Mouse (Mus musculus) embryonic facial prominence, embryonic 10.5 days (tissue): ENCODE measurements around the gene Akap17b. TPM values are rescaled to one million over a fixed set of nuclear protein-coding genes. Genes with fewer than 3 reads are reported as not detected.

ENCODE experiments used
- DNase-seq: peaks from one replicate; pipeline ENCODE4 v3.0.0-alpha.2; 2017; ENCODE audit warnings: low spot score
- H3K27ac ChIP-seq: fragments of 300-500 bp; sonication (generic); replicated peaks from 2 replicates; pipeline ENCODE4 v1.5.1; 2016; ENCODE audit warnings: mild to moderate bottlenecking
- H3K27me3 ChIP-seq: fragments of 300-500 bp; sonication (generic); replicated peaks from 2 replicates; pipeline ENCODE4 v1.6.1; 2016; ENCODE audit warnings: low read depth, mild to moderate bottlenecking; ENCODE audit not compliant: poor library complexity, severe bottlenecking
- H3K36me3 ChIP-seq: fragments of 300-500 bp; sonication (generic); replicated peaks from 2 replicates; pipeline ENCODE4 v1.6.1; 2016; ENCODE audit warnings: mild to moderate bottlenecking, moderate library complexity
- H3K4me1 ChIP-seq: fragments of 300-500 bp; sonication (generic); 2 replicates; pipeline ENCODE4 v1.6.1; 2016
- H3K4me3 ChIP-seq: fragments of 300-500 bp; sonication (generic); 2 replicates; pipeline ENCODE4 v1.5.1; 2016; ENCODE audit warnings: mild to moderate bottlenecking, moderate library complexity
- H3K9me3 ChIP-seq: fragments of 300-500 bp; sonication (generic); 2 replicates; pipeline ENCODE4 v1.6.1; 2016; ENCODE audit warnings: mild to moderate bottlenecking
- WGBS: fragments of 180-500 bp; shearing (Covaris S2); methylation state at CpG from one replicate; pipeline ENCODE4 v1.1.7; 2016; 5-methylcytosine and 5-hydroxymethylcytosine counted together
- polyA plus RNA-seq: library from polyadenylated mRNA; unstranded; fragments of >200 nt; fragmentation: Nextera tagmentation; extraction: Ambion mirVana; gene quantifications from 2 replicates; pipeline ENCODE4 v1.2.1, GENCODE M21; 2016

Gene Akap17b
- 2.7 and 2.9 TPM in 2 replicates for polyA plus RNA-seq

DNA sequence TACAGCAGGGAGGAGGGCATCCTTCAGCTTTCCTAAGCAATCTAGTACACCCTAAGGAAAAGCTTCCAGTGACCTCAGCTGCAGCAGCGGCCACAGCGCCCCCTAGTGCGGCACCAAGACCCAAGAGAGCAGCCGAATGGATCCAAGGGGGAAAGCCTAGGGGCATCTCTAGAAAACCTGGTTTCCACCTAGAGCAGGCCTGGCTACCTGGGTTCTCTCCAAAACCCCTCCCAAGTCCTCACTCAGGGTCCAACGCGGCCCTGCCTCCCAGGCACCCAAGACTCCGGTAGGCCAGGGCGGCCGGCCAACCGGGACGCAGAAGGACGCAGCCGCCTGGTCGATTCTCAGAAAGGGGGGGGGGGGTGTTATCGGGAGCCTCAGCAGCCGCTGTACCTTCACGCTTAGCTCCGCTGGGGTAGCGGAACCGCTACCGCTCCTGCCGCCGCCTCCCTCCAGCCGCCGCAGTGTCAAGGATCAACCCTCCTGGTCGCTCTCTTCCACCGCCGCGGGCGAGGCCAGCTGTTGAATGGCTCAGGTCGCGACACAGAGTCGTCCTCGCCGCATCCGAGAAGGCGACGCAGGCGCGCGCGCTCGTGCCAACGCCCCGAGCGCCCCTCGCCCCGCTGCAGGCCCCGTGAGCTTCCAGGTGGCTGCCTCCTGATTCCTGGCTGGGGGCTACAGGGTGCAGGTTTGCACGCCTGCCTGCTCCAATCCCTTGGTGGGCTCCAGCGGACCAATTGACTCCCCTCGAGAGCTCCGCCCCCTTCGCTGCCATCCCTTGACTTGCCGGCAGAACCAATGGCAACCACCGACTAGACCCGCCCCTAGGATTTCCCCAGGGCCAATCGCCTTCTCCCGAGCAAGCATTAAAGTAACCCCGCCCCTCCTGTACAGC lies at the start of gene Akap17b:
Gene Akap17b, minus strand, starts transcription at position 739 of the 895 bp plus-strand sequence.
- H3K36me3 ChIP-seq: no peaks in the 10 kb centered on the region
- 0 out of 2 replicates have a peak, but pooled peaks cover 5% of the 10 kb centered on the region for H3K9me3 ChIP-seq
- peak within 1 kb of the TSS; percentile 80 for H3K27ac ChIP-seq
- peak within 1 kb of the TSS; percentile 70 for H3K4me3 ChIP-seq
- DNase-seq: peak; percentile 90
- H3K4me1 ChIP-seq: peaks cover 5% of the 10 kb centered on the region; the same call in 1 of the 2 replicates
- 18% methylated on average over 51 of the region's 60 CpGs for WGBS
- no peaks in the 10 kb centered on the region for H3K27me3 ChIP-seq

DNA sequence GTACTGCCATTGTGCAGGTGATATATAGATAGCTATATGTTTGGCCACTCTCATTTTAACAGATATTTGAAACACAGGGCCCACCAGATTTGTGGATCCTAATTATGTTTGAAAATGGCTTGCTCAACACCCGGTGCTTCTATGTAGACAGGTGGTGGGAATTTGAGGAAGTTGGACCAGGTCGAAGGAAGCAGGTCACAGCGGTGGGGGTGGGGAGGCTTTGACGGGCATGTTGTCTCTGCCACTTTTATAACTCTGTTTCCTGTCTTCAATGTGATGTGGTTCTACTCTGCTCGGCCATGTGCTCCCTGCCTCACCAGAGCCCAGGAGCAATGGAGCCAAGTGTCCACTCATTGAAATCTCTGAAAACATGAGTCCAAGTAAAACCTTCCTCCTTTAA lies 46.2 kb upstream of the Akap17b start:
- H3K9me3 ChIP-seq: no peaks in the 10 kb centered on the region
- H3K27ac ChIP-seq: no peak overlapping the region
- no peaks in the 10 kb centered on the region for H3K36me3 ChIP-seq
- H3K4me1 ChIP-seq: no peaks in the 10 kb centered on the region
- H3K4me3 ChIP-seq: no peak overlapping the region
- WGBS: 87% methylated on average over 5 of the region's 5 CpGs
- no peak for DNase-seq
- H3K27me3 ChIP-seq: no peaks in the 10 kb centered on the region

DNA sequence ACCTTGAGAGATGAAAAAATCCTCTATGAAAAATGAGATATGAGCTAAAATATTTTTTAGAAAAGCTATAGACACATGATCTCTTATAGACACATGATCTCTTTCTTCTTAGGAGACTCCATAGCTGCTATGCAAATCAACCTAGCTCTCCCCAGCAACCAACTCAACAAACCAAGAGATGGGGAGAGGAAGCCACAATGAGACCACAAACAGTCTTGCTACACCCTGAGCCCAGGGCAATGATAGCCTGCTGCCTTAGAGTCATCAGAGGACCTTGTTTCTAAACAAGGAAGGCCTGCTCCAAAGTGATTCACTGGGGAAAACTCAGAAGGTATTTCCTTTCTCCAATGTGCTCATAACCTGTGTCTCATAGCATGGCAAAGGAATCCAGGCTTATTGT lies 44.5 kb upstream of the Akap17b start:
- Histone ChIP-seq H3K27ac (no peak overlapping the region), H3K27me3 (no peaks in the 10 kb centered on the region), H3K36me3 (no peaks in the 10 kb centered on the region), H3K9me3 (peaks cover 3% of the 10 kb centered on the region), H3K4me3 (no peak overlapping the region), H3K4me1 (no peaks in the 10 kb centered on the region)
- DNase-seq: no peak

GRCm38 (mm10) chrX:36676836-36677235 lies 31.6 kb upstream of the Akap17b start:
- DNase-seq: no peak
- Histone ChIP-seq H3K4me3 (no peak overlapping the region), H3K9me3 (no peaks in the 10 kb centered on the region), H3K4me1 (no peaks in the 10 kb centered on the region), H3K27ac (no peak overlapping the region), H3K36me3 (no peaks in the 10 kb centered on the region), H3K27me3 (no peaks in the 10 kb centered on the region)
- WGBS: 77% methylated on average over 1 of the region's 1 CpGs

GRCm38 (mm10) chrX:36672708-36673107 lies 27.5 kb upstream of the Akap17b start:
- Histone ChIP-seq H3K27me3 (no peaks in the 10 kb centered on the region), H3K36me3 (no peaks in the 10 kb centered on the region), H3K4me3 (no peak overlapping the region), H3K9me3 (no peaks in the 10 kb centered on the region), H3K27ac (no peak overlapping the region), H3K4me1 (no peaks in the 10 kb centered on the region)
- WGBS: 56% methylated on average over 2 of the region's 2 CpGs
- no peak for DNase-seq

DNA sequence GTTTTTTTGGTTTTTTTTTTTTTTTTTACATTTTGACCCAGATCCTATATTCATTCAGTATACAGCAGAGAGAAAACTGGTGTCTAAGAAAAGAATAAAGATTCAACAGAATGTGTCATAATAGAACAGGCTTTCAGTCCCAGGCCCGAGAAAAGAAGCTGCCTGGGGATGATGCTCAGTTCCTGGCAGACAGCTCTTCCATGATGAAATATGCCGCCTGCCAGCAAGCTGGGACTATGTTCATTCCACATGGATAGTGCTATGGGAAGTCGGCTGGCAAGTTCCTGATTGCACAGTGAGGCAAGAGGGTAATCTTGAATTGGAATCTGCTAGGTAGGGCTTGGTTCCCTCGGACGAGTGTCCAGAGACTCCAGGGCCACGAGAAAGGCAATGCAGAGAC lies 5.1 kb downstream of the Akap17b start:
- Histone ChIP-seq H3K27ac (no peak overlapping the region), H3K36me3 (no peaks in the 10 kb centered on the region), H3K4me3 (no peak overlapping the region), H3K27me3 (no peaks in the 10 kb centered on the region), H3K9me3 (0 out of 2 replicates have a peak, but pooled peaks cover 5% of the 10 kb centered on the region), H3K4me1 (peaks cover 5% of the 10 kb centered on the region; the same call in 1 of the 2 replicates)
- WGBS: 87% methylated on average over 6 of the region's 6 CpGs
- DNase-seq: no peak

DNA sequence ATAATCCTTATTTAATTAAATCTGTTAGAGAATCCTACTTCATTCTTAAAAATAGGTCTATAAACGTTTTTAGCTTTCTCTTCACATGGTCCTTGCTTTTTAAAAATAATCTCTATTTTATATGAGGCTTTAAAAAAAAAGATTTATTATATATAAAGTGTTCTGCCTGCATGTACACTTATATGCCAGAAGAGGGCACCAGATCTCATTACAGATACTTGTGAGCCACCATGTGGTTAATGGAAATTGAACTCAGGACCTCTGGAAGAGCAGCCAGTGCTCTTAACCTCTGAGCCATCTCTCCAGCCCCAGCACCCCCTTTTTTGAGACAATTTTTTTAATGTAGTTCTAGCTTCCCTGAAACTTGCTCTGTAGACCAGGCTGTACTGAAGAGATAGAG lies 14.4 kb downstream of the Akap17b start:
- 10% methylated on average over 1 of the region's 1 CpGs for WGBS
- Histone ChIP-seq H3K9me3 (no peaks in the 10 kb centered on the region), H3K27ac (no peak overlapping the region), H3K36me3 (no peaks in the 10 kb centered on the region), H3K27me3 (no peaks in the 10 kb centered on the region), H3K4me1 (no peaks in the 10 kb centered on the region), H3K4me3 (no peak overlapping the region)
- DNase-seq: no peak

DNA sequence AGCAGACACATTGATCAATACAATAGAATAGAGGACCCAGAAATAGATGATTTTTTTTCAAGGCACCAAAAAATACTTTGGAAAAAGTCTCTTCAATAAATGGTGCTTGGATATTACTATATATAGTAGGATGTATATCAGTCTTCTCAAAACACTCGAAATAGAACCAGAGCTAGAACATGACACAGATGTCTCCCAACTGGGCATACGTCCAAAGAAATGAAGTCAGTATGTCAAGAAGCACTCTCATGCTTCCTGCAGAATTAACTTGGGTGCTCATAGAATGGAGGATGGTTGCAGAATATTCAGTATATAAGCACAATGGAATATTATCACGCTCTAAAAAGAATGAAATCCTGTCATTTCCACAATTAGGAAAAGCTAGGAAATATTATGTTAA lies 17.1 kb downstream of the Akap17b start:
- Histone ChIP-seq H3K9me3 (no peaks in the 10 kb centered on the region), H3K27ac (no peak overlapping the region), H3K4me1 (no peaks in the 10 kb centered on the region), H3K27me3 (no peaks in the 10 kb centered on the region), H3K4me3 (no peak overlapping the region), H3K36me3 (no peaks in the 10 kb centered on the region)
- WGBS: 80% methylated on average over 3 of the region's 3 CpGs
- DNase-seq: no peak

- Histone ChIP-seq H3K27me3 (no peaks in the 10 kb centered on the region), H3K4me1 (no peaks in the 10 kb centered on the region), H3K4me3 (no peak overlapping the region), H3K36me3 (peaks cover 41% of the 10 kb centered on the region), H3K27ac (no peak overlapping the region), H3K9me3 (no peaks in the 10 kb centered on the region)
- 90% methylated on average over 2 of the region's 2 CpGs for WGBS
- DNase-seq: no peak
Observed at GRCm38 (mm10) chrX:36609117-36609516, 36.1 kb downstream of the Akap17b start.

DNA sequence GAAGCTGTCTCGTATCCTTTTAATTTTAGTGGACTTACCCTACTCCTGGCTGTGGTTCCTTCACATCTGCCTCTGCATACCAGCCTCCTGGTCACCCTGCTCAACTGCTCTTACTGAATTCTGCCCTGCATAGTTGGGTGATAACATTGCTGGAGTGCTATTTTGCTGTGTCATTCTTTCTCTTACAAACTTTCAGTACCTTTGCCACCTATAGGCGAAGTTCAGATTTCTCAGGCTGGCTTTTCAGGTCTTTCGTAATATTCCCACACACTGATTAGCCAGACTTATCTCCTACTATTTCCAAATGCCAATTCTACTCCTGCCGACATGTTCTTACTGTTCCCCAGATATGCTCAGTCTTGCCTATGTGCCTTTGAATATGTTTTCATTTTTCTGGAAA lies 41.2 kb downstream of the Akap17b start:
- no peak for DNase-seq
- peaks cover 3% of the 10 kb centered on the region; the same call in 1 of the 2 replicates for H3K4me1 ChIP-seq
- no peaks in the 10 kb centered on the region for H3K9me3 ChIP-seq
- H3K27ac ChIP-seq: no peak overlapping the region
- 94% methylated on average over 4 of the region's 4 CpGs for WGBS
- no peak overlapping the region for H3K4me3 ChIP-seq
- H3K36me3 ChIP-seq: peaks cover 59% of the 10 kb centered on the region
- H3K27me3 ChIP-seq: no peaks in the 10 kb centered on the region

DNA sequence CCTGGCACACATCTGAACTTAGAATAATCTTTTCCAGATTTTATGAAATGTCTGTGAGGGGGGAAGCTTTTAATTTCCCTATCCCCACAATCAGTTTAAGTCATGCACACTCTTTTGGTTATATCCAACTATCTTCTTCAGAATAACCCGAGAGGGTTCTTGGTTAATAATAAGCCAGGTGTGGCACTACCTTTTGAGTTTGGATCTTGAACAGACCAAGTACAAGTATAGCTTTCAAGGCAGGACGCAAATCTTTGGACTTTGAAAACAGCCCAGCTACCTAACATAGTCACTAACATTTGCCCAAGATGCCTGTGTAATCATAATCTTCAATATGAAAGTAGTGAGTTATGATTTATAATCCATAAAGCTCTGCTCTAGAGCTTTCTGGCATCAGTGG lies 42.3 kb downstream of the Akap17b start:
- peaks cover 6% of the 10 kb centered on the region; the same call in 1 of the 2 replicates for H3K9me3 ChIP-seq
- no peak overlapping the region for H3K27ac ChIP-seq
- H3K4me3 ChIP-seq: no peak overlapping the region
- H3K27me3 ChIP-seq: no peaks in the 10 kb centered on the region
- H3K36me3 ChIP-seq: peaks cover 59% of the 10 kb centered on the region
- no peak for DNase-seq
- peaks cover 3% of the 10 kb centered on the region; the same call in 1 of the 2 replicates for H3K4me1 ChIP-seq
- WGBS: 88% methylated on average over 2 of the region's 2 CpGs

- Histone ChIP-seq H3K27ac (no peak overlapping the region), H3K27me3 (no peaks in the 10 kb centered on the region), H3K9me3 (peaks cover 6% of the 10 kb centered on the region; the same call in 1 of the 2 replicates), H3K4me1 (peaks cover 3% of the 10 kb centered on the region; the same call in 1 of the 2 replicates), H3K4me3 (peak overlapping the region; percentile 76), H3K36me3 (peaks cover 38% of the 10 kb centered on the region)
- no peak for DNase-seq
- WGBS: 70% methylated on average over 8 of the region's 8 CpGs
Observed at GRCm38 (mm10) chrX:36600066-36600465, 45.1 kb downstream of the Akap17b start.

DNA sequence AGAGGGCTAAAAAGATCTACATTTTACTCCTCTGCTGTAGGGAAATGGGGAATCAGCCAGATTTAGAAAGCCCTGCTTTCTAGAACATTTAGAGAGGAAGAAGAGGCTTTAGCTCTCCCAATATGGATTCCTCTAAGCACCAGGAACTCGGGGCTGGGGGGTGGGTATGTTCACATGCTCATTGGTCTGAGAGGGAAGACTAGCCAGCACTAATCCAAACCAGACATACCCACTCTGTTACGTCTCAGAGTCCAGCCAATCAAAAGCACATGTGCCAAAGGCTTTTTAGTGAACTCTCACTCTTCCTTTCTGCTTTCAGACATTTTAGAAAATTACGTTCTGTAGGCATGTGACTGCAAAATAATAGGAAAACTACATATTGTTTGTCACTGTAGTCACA lies 45.5 kb downstream of the Akap17b start:
- H3K4me3 ChIP-seq: peak overlapping the region; percentile 76
- no peaks in the 10 kb centered on the region for H3K27me3 ChIP-seq
- H3K36me3 ChIP-seq: peaks cover 34% of the 10 kb centered on the region
- peak; percentile 64 for DNase-seq
- H3K4me1 ChIP-seq: peaks cover 3% of the 10 kb centered on the region; the same call in 1 of the 2 replicates
- peaks cover 6% of the 10 kb centered on the region; the same call in 1 of the 2 replicates for H3K9me3 ChIP-seq
- H3K27ac ChIP-seq: peak overlapping the region; percentile 95
- WGBS: 37% methylated on average over 3 of the region's 3 CpGs
